8 mouse cellular contexts compared by ENCODE assay signal in the genomic region with DNA sequence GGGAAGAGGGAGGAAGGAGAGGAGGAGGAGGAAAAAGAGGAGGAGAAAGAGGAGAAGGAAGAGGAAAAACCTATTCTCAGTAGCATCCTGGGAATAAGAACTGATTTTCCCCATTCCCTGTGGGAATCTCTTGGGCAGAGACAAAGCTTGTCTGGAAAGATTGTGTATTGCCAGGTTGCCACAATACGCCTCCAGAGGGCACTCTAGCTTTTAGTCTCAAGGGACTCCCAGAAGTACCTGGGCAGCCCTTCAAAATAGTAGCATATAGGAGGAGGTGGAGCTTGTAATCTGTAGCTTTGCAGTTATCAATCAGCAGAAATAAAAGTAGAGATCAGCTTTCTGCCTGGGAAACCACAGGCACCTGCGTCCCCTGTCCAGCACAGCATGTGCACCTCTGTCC.
DNase-seq lines count a peak whose midpoint lies in the region.

No protein-coding gene starts in this region.

- intact Hi-C loops in left cerebral cortex, postnatal 25 days (cut with DNase I) = loop anchor here (5.0 kb wide), 1 partner anchor 299 kb away; the partner anchor contains the start of gene Ntf3

- peak; percentile 1 for DNase-seq in heart, adult 8-10 months (ENCODE audit: low spot score)
- DNase-seq in heart, adult 11 months = no peak
- DNase-seq in thymus, postnatal 4 days = peak; percentile 7
- no peak for DNase-seq in thymus, postnatal 25 days
- DNase-seq in embryo, embryonic 11.5 days (ENCODE audit: low read depth, low spot score) = peak; percentile 13
- peak; percentile 8 to 20 for DNase-seq in left cerebral cortex, postnatal 25 days (ENCODE audit: low spot score in 2 of 2)
- DNase-seq in urinary bladder, postnatal 36 days (ENCODE audit: low spot score in 2 of 2) = peak; percentile 3 to 4
- DNase-seq in MN1 (ENCODE audit: low spot score) = no peak

Comparison
In these comparisons a context has a peak if more than half of its experiments do, and no peak if none do; other contexts are left out.
1. DNase-seq: peak in heart, adult 8-10 months (single experiment), thymus, postnatal 4 days (single experiment), embryo, embryonic 11.5 days (single experiment), left cerebral cortex, postnatal 25 days (2 of 2) and urinary bladder, postnatal 36 days (2 of 2); none in heart, adult 11 months (single experiment), thymus, postnatal 25 days (single experiment) and MN1 (single experiment).